Mouse (Mus musculus) Patski (cell line): ENCODE data around the gene Olfml2a. TPM values are rescaled to one million over a fixed set of nuclear protein-coding genes. Genes with fewer than 3 reads are reported as not detected.

Experiments
- ATAC-seq: fragments of 100-300 bp; one replicate; pipeline ENCODE4 v1.8.0; 2021
- CTCF ChIA-PET: fragments of 350-600 bp; sonication (Branson Sonifier 250); formaldehyde crosslinking; loops from one replicate; lab custom pipeline; 2022; ENCODE audit warnings: inconsistent platforms; lab: Charles Lee
- POLR2A ChIA-PET: fragments of 350-600 bp; sonication (Branson Sonifier 250); formaldehyde crosslinking; loops from one replicate; lab custom pipeline; 2022; ENCODE audit warnings: antibody characterized with exemption, inconsistent platforms; lab: Charles Lee
- DNase-seq: peaks from one replicate; pipeline ENCODE4 v3.0.0-alpha.2; 2011; ENCODE audit warnings: low read depth, low spot score
- H3K27me3 ChIP-seq: fragments of 371-371 bp; one replicate; pipeline ENCODE4 v1.5.1; 2021
- CTCF ChIP-seq: fragments of 100-300 bp; IDR thresholded peaks from one replicate; pipeline ENCODE4 v1.5.1; 2021
- in situ Hi-C: fragments of 300-500 bp; cut with MboI; formaldehyde crosslinking; loops from 3 replicates; pipeline ENCODE4 v1.11.1; 2018; ENCODE audit warnings: low pct_unique_long_range_greater_than_20kb, mixed read lengths
- polyA plus RNA-seq: library from polyadenylated mRNA; unstranded; gene quantifications from one replicate; pipeline ENCODE4 v1.2.3, GENCODE M21; 2021

The Olfml2a gene
- polyA plus RNA-seq, 1 experiment from 2014 or later = 0.01 TPM

DNA sequence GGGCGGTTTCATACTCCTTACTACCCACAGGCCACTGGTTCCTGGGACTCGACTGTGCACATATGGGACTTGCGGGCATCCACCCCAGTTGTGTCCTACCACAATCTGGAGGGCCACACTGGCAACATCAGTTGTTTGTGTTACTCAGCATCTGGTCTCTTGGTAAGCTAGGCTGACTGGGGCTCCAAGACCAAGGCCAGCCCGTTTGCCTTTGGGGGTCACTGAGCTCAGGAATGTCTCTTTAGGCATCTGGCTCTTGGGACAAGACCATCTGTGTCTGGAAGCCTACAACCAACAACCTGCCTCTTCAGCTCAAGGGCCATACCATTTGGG, 68.8 kb downstream of the Olfml2a start:
- DNase-seq (no peak), ATAC-seq (no peak)
- ChIA-PET CTCF (interaction anchor here (1.0 kb wide), 1 partner anchor 10 kb away, joined by 3 read pairs; no protein-coding TSS in a partner anchor), POLR2A (interaction anchor here (1.2 kb wide), 1 partner anchor 73 kb away, joined by 4 read pairs; the partner anchor contains the start of gene Nr6a1)
- H3K27me3 ChIP-seq = no peaks in the 10 kb centered on the region
- TF ChIP-seq CTCF = no peak
- in situ Hi-C loops = loop anchor here (10.0 kb wide), 1 partner anchor 356 kb away; the partner anchor contains the start of gene Psmb7

DNA sequence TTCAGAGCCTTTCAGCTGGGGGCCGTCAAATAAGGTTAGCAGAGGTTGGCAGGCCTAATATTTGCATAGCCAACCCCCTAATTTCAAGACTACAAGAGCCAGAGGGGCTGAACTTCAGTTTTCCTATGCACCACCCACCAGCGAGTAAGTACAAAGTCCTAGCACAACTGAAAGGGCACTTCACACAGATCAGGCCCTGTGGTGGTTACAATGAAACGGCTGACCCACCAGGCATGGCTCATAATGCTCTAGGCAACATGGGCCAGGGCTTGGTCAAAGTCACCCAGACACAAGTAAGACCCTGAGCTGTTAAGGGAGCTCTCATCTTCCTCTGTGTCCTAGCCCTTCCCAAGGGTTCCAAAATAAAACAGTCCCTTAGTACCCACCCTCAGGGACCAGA, 70.1 kb downstream of the Olfml2a start:
- in situ Hi-C loops = loop anchor here (10.0 kb wide), 1 partner anchor 357 kb away; the partner anchor contains the start of gene Psmb7
- ATAC-seq = no peak
- DNase-seq = no peak
- POLR2A ChIA-PET = no interaction called here
- TF ChIP-seq CTCF = no peak
- H3K27me3 ChIP-seq = no peaks in the 10 kb centered on the region
- CTCF ChIA-PET = no interaction called here

DNA sequence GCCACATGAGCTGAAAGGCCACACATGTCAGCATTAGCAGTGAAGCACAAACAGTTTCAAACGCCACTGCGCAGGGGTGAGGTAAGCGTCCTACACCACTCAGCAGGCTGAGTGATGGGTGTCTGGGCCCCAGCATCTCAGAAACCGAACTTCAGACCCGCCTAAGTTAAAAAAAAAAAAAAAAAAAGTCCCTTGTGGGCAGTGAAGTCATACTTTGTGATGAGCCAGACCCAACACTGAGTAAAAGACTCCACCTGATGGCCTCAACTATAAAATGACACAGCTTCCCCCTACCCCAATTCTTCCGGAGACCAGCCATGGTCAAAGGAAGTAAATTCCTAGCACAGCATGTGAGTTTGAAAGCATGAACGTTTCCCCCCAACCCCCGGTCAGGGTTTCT, 71.3 kb downstream of the Olfml2a start:
- ChIA-PET CTCF (no interaction called here), POLR2A (no interaction called here)
- no peaks in the 10 kb centered on the region for H3K27me3 ChIP-seq
- ATAC-seq (no peak), DNase-seq (no peak)
- in situ Hi-C loops = loop anchor here (10.0 kb wide), 1 partner anchor 358 kb away; the partner anchor contains the start of gene Psmb7
- no peak for TF ChIP-seq CTCF

DNA sequence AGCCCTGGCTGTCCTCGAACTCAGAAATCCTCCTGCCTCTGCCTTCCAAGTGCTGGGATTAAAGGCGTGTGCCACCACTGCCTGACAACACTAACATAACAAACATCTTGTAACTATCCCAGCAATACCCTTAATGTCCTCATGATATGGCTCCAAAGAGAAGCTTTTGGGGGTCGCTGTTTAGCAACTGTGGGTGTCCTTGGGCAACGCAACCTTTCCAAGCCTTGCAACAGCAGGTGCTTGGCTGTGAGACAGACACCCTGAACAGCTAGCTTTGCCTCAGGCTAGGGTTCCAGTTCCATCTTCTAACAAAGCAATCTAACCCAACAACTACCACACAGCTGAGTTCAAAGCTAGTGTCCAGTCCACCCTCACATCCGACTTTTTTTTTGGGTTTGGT, 71.7 kb downstream of the Olfml2a start:
- TF ChIP-seq CTCF = no peak
- ChIA-PET CTCF (no interaction called here), POLR2A (interaction anchor here (0.9 kb wide), 1 partner anchor 130 kb away, joined by 3 read pairs; no protein-coding TSS in a partner anchor)
- H3K27me3 ChIP-seq = no peaks in the 10 kb centered on the region
- DNase-seq (no peak), ATAC-seq (no peak)
- in situ Hi-C loops = loop anchor here (10.0 kb wide), 1 partner anchor 359 kb away; the partner anchor contains the start of gene Psmb7

DNA sequence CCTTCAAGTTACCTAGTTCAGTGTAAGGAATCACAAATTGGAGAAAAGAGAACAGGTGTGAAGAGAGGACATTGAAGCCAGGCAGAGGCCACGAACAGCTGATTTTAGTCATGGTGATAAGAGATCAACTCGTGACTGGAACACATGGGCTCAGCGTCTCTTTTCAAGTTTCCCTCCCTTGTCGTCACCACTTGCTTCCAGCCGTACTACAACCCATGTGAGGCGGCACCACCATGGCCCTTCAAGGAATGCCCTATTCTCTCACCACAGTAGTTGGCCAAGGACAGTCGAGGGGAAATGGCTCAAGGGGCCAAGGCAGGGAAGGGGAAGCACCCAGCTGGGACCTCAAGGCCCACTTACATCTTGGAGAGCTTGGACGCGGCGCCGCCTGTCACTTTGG, 72.6 kb downstream of the Olfml2a start:
- DNase-seq (no peak), ATAC-seq (no peak)
- no peak for TF ChIP-seq CTCF
- H3K27me3 ChIP-seq = no peaks in the 10 kb centered on the region
- CTCF ChIA-PET = interaction anchor here (1.6 kb wide), 1 partner anchor 76 kb away, joined by 3 read pairs; no protein-coding TSS in a partner anchor
- POLR2A ChIA-PET = interaction anchor here (0.9 kb wide), 1 partner anchor 131 kb away, joined by 3 read pairs; no protein-coding TSS in a partner anchor
- in situ Hi-C loops = loop anchor here (10.0 kb wide), 1 partner anchor 360 kb away; the partner anchor contains the start of gene Psmb7

DNA sequence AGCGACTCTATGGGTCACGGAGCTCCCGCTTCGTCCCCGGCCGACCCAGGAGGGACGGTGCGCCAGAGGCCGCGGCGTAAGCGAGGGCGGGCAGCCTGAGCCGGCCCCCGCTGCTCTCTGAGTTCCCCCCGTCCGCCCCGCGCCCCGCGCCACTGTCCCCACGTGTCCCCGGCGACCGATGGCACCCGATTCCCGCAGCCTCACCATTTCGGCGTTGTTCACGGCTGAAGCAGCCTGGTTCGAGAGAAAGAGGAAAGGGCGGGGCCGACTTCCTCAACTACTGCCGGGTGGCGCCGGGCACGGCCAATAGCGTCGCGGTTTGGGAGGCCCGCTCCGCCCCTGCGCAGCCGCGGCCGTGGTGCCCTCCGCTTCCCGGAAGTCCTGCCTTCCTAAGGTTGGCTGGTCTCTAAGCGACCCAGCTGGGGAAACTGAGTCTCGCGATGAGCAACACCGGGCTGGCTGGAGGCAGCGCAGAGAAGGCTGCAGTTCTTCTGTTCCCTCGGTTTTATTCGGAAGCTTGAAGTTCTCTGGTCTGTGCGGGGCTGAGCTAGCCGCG, 73.2 kb downstream of the Olfml2a start, which contains the start of gene Arpc5l:
TSS of gene Arpc5l (plus strand) at position 469 of the 556 bp plus-strand sequence.
- ATAC-seq (peak; percentile 70), DNase-seq (peak; percentile 39)
- in situ Hi-C loops = loop anchor here (10.0 kb wide), 1 partner anchor 360 kb away; the partner anchor contains the start of gene Psmb7
- TF ChIP-seq CTCF = no peak
- ChIA-PET CTCF (interaction anchor here (0.7 to 1.6 kb wide), 2 partner anchors 77 to 180 kb away, joined by 3 read pairs; no protein-coding TSS in a partner anchor), POLR2A (interaction anchor here (0.9 kb wide), 1 partner anchor 10 kb away, joined by 3 read pairs; no protein-coding TSS in a partner anchor)
- H3K27me3 ChIP-seq = no peaks in the 10 kb centered on the region

DNA sequence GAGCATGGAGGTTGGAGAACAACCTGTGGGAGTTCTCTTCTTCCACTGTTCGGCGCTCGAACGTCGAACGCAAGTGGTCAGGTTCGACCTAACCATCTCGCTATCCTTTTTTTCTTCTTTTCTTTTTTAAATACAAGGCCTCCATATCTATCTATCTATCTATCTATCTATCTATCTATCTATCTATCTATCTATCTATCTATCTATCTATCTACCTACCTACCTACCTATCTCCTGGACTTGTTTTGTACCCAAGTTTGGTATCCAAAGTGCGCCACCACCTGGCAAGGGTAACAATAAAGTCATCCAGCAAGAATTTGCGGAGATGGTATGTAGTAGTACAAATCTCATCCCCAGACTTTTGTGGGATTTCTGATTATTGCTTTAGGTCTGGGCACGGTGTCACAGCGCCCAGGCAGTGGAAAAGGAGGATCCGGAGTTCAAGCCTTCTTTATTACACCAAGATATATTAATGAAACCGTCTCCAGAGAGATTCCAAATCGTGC, 73.8 kb downstream of the Olfml2a start, which contains the start of gene Rpl35:
TSS of gene Rpl35 (minus strand) at position 51 of the 506 bp plus-strand sequence.
- H3K27me3 ChIP-seq = no peaks in the 10 kb centered on the region
- ChIA-PET CTCF (interaction anchor here (0.7 to 1.2 kb wide), 3 partner anchors 11 to 181 kb away, joined by 3 to 6 read pairs (median 4); no protein-coding TSS in a partner anchor), POLR2A (interaction anchor here (0.9 kb wide), 1 partner anchor 9 kb away, joined by 3 read pairs; no protein-coding TSS in a partner anchor)
- no peak for ATAC-seq
- TF ChIP-seq CTCF = no peak
- in situ Hi-C loops = loop anchor here (10.0 kb wide), 1 partner anchor 361 kb away; the partner anchor contains the start of gene Psmb7
- no peak for DNase-seq

DNA sequence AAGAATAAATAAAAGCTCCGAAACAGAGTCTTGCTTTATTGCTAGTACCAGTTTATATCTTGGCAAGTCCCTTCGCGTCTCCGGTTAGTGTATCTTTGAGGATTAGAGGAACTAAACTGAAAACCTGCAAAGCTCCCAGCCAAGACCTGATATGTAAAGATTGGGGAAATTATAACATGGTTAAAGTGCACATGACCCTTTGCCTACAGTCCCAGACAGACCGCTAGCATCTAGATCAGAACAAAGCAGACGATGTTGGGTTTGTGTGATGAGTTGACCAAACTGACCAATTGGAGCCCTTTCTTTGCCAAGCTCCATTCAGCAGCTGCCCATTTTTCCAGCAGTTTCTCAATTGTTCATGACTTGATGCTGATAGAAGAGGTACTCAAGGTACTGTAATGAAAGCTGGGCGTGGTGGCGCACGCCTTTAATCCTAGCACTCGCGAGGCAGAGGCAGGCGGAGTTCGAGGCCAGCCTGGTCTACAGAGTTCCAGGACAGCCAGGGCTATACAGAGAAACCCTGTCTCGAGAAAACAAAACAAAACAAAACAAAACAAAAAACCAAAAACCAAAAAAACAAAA, 74.5 kb downstream of the Olfml2a start:
- DNase-seq = no peak
- no peaks in the 10 kb centered on the region for H3K27me3 ChIP-seq
- ChIA-PET POLR2A (no interaction called here), CTCF (interaction anchor here (0.9 to 1.2 kb wide), 2 partner anchors 10 to 16 kb away, joined by 4 to 6 read pairs; no protein-coding TSS in a partner anchor)
- no peak for ATAC-seq
- TF ChIP-seq CTCF = no peak
- in situ Hi-C loops = loop anchor here (10.0 kb wide), 1 partner anchor 361 kb away; the partner anchor contains the start of gene Psmb7

DNA sequence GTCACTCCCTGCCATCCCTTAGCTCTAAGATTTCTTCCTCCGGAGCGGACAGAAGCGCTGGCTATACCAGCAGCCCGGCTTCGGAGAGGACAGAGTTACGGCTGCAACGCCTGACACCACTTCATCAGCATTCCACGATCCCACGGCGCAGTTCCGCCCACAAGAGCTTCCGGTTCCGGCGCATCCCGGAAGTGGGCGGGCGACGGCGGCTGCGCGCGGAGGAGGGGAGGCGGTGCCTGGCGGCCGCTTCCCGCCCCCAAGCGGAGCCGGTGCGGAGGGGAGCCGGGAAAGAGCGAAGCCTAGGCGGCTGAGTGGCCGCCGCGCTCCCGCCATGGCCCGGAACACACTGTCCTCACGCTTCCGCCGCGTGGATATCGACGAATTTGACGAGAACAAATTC, 76.1 kb downstream of the Olfml2a start:
- in situ Hi-C loops = loop anchor here (10.0 kb wide), 1 partner anchor 363 kb away; the partner anchor contains the start of gene Psmb7
- CTCF ChIA-PET = interaction anchor here (0.6 to 1.1 kb wide), 2 partner anchors 79 to 123 kb away, joined by 3 read pairs; no protein-coding TSS in a partner anchor
- POLR2A ChIA-PET = interaction anchor here (1.9 kb wide), 1 partner anchor 9 kb away, joined by 7 read pairs; no protein-coding TSS in a partner anchor
- peak; percentile 50 for DNase-seq
- ATAC-seq = peak; percentile 80
- no peaks in the 10 kb centered on the region for H3K27me3 ChIP-seq
- TF ChIP-seq CTCF = no peak
